13 mouse cellular contexts compared by ENCODE assay signal in genomic region chr2:130755061-130755607, GRCm38 (mm10). TPM values are rescaled to one million over a fixed set of nuclear protein-coding genes. Genes with fewer than 3 reads are reported as not detected.
DNase-seq lines count a peak whose midpoint lies in the region.
"Had no signal": no experiment of that assay in that cellular context is flagged by ENCODE, and none has a peak within 500 bp of the region (broad histone marks: within the 10 kb centered on the region; RNA-seq: fewer than 3 reads in every experiment).

No protein-coding gene starts in this region.

- H3K27me3 ChIP-seq in heart, embryonic 10.5 days (ENCODE audit: insufficient read depth, poor library complexity, severe bottlenecking) = no peaks in the 10 kb centered on the region
- H3K27me3 ChIP-seq: embryonic facial prominence, embryonic 13.5 days; liver, embryonic 13.5 days; neural tube, embryonic 13.5 days had no signal

- WGBS in heart, embryonic 10.5 days = 53% methylated on average over 7 of the region's 7 CpGs

- H3K4me3 ChIP-seq in heart, embryonic 10.5 days = no peak overlapping the region
- H3K4me3 ChIP-seq: embryonic facial prominence, embryonic 13.5 days; liver, embryonic 13.5 days; neural tube, embryonic 13.5 days had no signal

- H3K27ac ChIP-seq in heart, embryonic 10.5 days = no peak overlapping the region
- H3K27ac ChIP-seq: embryonic facial prominence, embryonic 13.5 days; liver, embryonic 13.5 days; neural tube, embryonic 13.5 days had no signal

- no peaks in the 10 kb centered on the region for H3K4me1 ChIP-seq in heart, embryonic 10.5 days
- H3K4me1 ChIP-seq: embryonic facial prominence, embryonic 13.5 days had no signal

- H3K36me3 ChIP-seq in heart, embryonic 10.5 days = peaks cover 29% of the 10 kb centered on the region
- H3K36me3 ChIP-seq: liver, embryonic 13.5 days had no signal

- no peaks in the 10 kb centered on the region for H3K9me3 ChIP-seq in heart, embryonic 10.5 days
- H3K9me3 ChIP-seq: embryonic facial prominence, embryonic 13.5 days; liver, embryonic 13.5 days; neural tube, embryonic 13.5 days had no signal

- peak; percentile 12 to 34 for DNase-seq in cerebellum, adult 18-20 months
- DNase-seq in cerebellum, adult 11-12 months = no peak
- DNase-seq in heart, postnatal 4 days = peak; percentile 44
- no peak for DNase-seq in heart, embryonic 10.5 days (ENCODE audit: low spot score)
- DNase-seq in ovary, postnatal 36 days (ENCODE audit: low spot score) = peak; percentile 65
- DNase-seq in ovary, postnatal 14 days (ENCODE audit: low spot score) = no peak
- DNase-seq in yolk sac, embryonic 10.5 days (ENCODE audit: low spot score) = peak; percentile 12
- DNase-seq in urinary bladder, postnatal 25 days (ENCODE audit: low spot score) = no peak
- DNase-seq: kidney, postnatal 36 days; liver, embryonic 13.5 days; lung, postnatal 36 days had no signal

RNA-seq across cellular contexts. Expression of gene Slc4a11, which starts 57.8 kb away (rescaled TPM):
- under 1 TPM; 0.12 to 0.16 TPM for total RNA-seq in heart, postnatal 4 days (2021)
- polyA plus RNA-seq in heart, embryonic 10.5 days (2016; fragmentation: Nextera tagmentation; extraction: Ambion mirVana) = 0.09 and 0.10 TPM in 2 replicates

Comparison
In these comparisons a context has a peak if more than half of its experiments do, and no peak if none do; other contexts are left out.
1. DNase-seq: peak in cerebellum, adult 18-20 months (2 of 2), heart, postnatal 4 days (single experiment), ovary, postnatal 36 days (single experiment) and yolk sac, embryonic 10.5 days (single experiment); none in cerebellum, adult 11-12 months (single experiment), heart, embryonic 10.5 days (single experiment), ovary, postnatal 14 days (single experiment) and urinary bladder, postnatal 25 days (single experiment).